Mouse (Mus musculus): ENCODE data around the gene Gm26965.
"Not testable (repeated sequence)": the region's sequence is repeated elsewhere in the genome, so short reads cannot be mapped to it uniquely, and the experiment has no call there.

Gene Gm26965

DNA sequence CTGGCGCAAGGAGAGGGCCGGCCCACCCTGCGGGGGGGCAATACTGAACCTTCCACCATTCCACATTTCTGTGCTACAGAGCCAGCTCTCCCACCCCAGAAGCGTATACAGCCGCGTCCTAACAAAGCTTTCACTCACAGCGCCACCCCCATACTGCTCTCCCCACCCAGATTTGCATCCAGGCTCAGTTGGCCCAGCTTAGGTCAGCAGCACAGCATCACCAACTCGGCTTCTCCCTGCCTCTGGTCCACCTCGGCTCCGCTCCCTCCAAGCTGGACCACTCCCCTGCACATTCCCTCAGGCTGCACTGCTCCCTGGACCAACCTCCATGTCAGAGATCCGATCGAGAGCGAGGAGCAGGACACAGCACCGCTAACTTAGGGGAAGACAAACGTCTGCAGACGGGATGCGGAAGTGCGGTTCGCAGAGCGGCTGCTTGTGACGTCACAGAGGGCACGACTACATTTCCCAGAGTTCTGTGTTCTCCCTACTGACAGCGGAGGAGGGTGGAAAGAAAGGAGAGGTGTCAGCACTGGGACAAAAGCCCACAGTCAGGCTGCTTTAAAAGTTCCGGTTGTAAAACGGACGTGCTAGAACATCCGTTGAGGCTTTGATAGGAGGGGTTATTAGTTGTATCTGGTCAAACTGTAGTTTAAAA is at the start of gene Gm26965, which contains the start of gene Zfp87:
Gene Gm26965, minus strand, starts transcription at position 399 of the 658 bp plus-strand sequence.
Gene Zfp87, minus strand, starts transcription at position 425 of the 658 bp plus-strand sequence.
- DNase-seq (ENCODE audit: low read depth, low spot score) = peak; percentile 81

DNA sequence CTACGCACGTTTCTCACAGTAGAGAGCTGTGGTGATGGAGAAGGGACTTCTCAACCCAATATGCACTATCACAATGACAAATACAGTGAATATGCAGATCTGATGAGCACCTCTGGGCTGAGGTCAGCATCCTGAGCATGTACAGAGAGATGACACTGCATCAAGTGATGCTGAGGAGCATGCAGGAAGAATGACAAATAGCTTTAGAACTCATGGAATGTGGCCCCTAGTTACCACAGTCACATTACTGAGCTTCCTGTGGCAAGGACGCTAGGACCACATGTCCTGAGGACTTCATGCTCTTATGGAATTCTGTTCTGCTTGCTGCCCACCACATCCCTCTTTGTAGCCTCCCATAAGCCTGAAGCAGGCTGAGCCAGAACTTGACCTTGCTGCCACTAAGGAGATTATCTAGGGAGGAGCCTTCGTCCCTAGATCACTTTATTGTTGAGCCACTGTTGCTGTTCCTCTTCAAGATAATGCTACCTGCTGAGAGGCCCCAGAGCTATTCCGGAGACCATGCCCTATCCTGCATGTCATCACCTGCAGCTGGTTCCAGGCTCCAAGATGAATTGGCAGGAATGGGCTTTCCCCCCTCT is 46.7 kb upstream of the Gm26965 start:
- DNase-seq (ENCODE audit: low read depth, low spot score) = no peak

DNA sequence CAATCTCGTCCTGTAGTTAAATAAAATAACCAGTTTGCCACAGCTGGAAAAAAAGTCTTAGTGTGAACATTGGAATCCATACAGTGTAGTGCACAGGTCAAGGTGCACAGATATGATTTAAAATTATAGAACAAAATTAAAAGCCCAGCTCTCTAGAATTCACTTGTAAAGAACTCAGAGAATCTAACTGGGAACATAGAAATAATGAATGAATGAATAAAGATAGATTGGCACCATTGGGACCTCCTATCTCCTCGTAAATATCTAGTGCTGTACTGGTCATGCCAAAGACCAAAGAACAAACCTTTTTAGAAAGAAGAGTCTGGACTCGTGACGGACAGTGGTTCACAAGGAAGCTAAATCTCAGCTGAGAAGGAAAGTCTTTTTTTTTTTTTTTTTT is 27.8 kb upstream of the Gm26965 start, which contains the start of gene Zfp748:
Gene Zfp748, minus strand, starts transcription at position 101 of the 400 bp plus-strand sequence.
- no peak for DNase-seq (ENCODE audit: low read depth, low spot score)

DNA sequence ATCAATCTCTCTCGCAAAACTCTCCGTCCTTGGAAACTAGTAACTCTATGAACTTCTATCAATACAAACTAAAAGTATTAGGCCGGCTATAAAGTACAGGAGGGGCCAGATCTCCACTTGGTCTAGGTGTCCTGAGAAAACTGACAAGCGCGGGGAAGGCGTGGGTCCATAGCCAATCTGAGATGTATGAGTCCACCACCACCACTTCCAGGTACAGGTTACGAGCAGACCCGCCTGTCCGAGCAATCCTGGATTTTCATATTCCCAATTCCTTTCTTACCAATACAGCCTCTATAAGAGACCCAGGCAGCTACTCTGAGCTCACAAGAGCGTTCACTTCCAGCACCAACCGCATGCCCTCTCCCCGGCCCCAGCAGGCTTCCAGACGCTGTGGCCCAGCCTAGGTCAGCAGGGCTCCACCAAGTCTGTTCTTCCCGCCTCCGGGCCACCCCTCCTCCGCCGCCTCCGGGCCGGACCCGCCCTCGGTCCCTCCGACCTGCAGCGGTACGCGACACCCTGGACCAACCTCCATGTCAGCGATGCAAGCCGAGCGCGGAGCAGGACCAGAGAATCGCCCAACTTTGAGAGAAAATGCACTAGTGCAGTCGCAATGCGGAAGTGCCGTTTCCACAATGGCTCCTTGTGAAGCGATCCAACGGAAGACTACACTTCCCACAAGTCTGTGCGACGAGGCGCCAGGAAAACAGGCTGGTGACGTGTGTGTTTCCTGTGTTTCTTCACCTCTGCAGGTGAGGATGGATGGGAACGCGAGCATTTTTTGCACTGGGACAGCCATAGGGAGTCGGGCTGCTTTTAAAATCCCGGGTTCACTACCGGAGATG is 26.8 kb upstream of the Gm26965 start:
- peak; percentile 69 for DNase-seq (ENCODE audit: low read depth, low spot score)

DNA sequence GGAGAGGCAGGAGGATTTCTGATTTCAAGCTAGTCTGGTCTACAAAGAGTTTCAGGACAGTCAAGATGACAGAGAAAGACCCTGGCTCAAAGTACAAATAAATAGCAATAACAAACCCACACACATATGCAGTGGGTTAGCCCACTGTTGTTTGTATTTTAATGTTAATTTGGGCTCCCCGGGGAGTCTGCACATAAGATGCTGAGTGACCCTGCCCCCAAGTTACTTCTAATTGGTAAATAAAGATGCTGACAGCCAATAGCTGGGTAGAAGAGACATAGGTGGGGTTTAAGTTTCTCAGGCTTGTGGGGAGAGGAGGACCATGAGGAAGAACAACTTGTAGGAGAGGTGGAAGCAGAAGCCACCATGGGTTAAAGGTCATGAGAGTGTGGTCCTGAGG is 20.0 kb upstream of the Gm26965 start:
- DNase-seq (ENCODE audit: low read depth, low spot score) = no peak

DNA sequence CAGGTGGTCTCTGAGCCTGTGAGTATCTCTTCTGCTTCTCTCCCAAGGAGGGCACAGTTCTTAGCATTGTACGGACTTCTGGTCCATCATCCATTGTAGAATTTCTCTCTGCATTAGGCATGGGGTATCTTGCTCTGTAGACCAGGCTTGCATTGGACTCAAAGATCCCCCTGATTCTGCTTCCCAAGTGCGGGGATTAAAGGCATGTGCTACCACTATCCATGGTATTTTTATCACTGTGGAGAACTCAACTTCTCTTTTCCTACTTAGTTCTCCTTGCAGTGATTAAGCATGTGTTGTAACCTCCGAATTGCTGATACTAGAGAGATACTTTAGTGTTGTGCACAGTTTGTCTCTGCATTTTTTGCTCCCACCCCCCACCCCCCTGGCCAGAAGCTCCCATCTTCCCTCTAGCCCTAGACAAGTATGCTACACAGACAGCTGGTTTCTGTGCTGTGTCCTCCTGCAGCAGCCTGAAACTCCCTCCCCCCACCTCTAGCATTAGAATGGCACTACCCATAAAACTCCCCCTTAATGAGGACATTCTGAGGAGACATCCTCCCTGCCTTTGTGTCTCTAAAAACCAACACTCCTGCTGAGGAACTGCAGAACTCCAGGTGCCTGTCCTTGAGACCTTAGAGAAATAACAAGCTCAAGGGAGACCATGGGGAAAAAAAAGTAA is 1.2 kb upstream of the Gm26965 start:
- DNase-seq (ENCODE audit: low read depth, low spot score) = no peak

DNA sequence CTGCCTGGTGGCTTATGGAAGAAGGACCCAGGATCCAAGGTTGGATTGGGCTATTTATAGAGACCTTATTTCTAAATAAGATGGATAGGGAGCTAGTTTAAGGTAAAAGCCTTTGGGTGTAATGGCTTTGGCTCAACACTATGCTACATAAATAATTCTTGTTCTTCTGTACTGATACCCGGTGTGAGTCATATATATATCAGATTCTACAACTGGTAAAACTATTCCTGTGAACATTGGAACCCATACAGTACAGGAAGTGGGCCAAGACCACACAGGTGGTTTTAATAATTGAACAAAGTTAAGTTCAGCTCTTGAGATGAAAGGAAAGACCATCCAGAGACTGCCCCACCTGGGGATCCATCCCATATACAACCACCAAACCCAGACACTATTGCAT is 25.0 kb downstream of the Gm26965 start:
- no peak for DNase-seq (ENCODE audit: low read depth, low spot score)

DNA sequence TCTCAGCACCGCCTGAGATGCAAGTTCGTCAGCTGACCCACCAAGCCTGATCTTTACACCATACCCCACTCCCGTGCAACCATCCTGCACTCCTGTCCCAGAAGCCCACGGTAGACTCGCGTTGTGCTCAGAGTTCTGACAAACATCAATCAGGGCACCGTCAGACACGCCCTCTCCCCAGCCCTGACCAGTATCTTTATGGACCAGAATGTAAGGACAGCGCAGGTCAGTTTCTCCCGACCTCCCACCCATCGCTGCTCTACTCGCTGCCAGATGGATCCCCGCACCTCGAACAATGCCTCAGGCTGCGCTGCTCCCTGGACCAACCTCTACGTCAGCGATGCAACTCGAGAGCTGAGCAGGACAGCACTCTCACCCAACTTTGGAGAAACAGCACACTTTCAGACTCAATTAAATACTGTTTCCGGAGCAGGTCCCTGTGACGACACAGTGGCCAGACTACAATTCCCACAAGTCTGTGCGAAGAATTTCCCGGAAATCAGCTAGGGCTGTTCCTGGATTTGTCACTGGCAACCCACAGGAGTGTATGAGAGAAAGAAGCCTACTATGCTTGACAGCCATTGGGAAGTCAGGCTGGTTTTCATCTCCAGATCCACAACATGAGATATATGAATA is 25.7 kb downstream of the Gm26965 start, which contains the start of gene Zfp58:
Gene Zfp58, minus strand, starts transcription at position 472 of the 636 bp plus-strand sequence.
- peak; percentile 62 for DNase-seq (ENCODE audit: low read depth, low spot score)

DNA sequence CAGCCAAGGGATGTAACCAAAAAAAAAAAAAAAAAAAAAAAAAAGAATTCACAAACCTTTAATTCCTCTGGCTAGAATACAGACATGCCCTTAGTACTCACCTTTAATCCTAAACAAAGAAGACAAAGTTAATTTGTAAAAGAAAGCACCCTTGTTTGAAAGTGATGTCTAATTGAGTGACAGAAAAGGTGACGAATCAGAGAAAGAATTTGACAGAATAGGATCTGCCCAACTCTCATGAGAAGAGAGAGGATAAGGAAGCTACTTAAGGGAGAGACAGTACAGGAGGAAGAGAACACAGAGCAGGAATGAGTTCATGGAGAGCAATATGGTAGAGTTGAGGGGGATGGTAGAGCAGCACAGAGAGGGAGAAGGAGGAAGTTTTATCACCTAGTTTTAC is 30.3 kb downstream of the Gm26965 start:
- no peak for DNase-seq (ENCODE audit: low read depth, low spot score)

DNA sequence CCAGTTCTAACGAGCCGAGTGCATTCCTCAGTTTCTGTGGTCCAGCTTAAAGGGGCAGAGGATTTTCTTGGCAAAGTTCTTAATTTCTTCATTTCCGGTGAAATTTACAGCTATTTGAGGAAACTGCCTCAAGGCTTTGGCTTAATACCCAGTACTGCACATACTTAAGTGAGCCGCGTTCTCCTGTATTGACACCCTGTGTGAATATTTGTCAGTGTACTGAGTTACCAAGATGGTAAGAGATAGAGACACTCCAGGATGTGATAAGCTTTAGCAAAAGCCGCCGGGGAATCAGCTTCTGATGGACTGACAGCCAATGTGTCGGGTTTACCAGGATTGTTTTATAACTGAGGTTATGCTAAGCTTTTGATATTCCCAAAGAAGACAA is 41.5 kb downstream of the Gm26965 start:
- no peak for DNase-seq (ENCODE audit: low read depth, low spot score)

DNA sequence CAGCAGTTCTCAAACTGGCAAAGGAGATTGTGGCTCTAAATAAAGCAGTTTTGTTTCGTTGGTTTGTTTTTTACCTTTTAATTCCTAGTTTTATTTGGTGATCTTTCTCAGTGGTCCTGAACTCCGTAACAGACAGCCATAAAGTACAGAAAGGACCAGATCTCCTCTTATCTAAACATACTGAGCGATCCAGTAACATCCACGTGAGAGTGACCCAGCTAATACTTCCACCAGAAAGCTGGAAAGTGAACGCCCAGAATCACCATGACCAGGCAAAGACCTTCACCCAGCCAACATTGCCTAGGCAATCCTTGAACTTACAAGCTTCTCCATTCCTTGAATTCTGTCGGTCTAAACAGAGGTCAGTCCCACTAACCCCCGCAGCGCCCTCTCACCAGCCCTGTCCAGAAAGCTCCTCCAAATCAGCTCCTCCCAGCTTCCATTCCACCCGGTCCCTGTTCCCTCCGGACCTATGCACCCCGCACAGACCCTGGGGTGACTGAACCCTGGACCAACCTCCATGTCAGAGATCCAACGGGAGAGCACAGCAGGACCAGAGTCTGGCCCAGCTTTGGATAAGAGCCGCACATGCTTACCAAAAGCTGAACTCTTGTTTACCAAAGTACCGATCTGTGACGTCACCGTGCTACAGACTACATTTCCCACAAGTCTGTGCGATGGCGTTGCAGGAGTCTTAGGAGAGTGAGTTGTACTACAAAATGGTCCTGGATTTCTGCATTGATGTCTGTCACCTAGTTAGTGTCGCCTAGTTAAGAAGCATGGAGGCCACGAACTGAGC is 42.1 kb downstream of the Gm26965 start, which contains the start of gene Zfp874b:
Gene Zfp874b, minus strand, starts transcription at position 634 of the 799 bp plus-strand sequence.
- DNase-seq (ENCODE audit: low read depth, low spot score) = peak; percentile 82

DNA sequence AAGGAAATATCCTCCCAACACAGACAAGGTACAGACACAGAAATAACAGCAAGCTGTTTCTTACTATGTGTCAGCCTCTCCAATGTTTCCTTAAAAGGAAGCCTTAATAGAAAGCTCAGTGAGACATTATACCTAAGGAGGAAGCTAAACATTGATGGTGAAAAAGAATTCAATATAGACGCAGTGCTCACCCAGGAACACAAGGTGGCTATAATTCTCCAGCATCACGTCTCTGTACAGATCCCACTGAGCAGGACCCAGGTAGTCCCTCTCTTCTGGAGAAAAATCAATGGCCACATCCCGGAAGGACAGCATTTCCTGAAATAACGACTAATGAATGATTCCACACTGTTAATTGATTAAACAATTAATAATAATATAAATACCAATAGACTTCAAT is 44.4 kb downstream of the Gm26965 start:
- DNase-seq (ENCODE audit: low read depth, low spot score) = no peak

DNA sequence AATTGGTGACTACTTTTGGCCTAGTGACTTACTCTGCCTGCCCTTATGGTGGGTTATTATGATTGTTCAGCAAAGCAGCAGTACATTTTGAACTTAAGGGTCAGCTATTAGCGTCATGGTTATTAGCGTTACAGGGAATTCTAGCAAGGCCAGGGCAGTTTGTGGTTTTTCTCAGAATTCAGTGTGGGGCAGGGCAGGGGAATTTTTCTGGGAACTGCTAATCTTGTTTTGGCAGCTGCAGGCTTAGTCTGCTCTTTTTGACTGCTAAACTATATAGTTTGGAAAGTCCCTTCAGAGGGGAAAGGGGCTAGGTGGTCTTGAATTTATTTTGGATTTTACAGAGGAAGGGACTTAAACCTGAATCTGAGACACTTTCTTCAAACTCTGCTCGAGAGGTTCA is 56.7 kb downstream of the Gm26965 start:
- no peak for DNase-seq (ENCODE audit: low read depth, low spot score)

DNA sequence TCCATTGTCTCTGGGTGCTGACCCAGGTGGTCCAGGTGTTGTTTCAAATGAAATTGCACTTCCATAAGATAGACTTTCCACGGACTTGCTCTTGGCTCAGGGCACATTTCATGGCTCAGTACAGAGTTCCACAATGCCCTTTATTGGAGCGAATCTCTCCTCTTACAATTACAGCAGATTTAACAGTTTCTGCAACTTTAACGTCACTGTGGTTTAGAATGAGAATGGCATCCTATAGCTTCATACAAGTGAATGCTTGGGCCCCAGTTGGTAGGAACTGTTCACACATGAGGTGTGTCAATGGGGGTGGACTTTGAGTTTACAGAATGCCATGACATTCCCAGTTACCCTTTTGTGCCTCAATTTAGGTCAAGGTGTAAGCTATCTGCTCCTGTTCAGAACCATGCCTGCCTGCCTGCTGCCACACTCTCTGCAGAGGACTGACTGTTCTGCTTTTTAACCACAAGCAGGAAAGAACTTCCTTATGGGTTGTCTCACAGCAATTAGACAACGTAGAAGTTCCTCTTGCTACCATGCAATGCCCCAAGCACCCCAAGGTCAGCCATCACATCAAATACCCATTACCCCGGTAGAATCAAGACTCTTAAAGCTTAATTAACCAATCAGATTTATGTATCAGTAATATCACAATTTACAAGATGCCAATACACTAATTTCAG is 62.3 kb downstream of the Gm26965 start:
- not testable (repeated sequence) for DNase-seq (ENCODE audit: low read depth, low spot score)

DNA sequence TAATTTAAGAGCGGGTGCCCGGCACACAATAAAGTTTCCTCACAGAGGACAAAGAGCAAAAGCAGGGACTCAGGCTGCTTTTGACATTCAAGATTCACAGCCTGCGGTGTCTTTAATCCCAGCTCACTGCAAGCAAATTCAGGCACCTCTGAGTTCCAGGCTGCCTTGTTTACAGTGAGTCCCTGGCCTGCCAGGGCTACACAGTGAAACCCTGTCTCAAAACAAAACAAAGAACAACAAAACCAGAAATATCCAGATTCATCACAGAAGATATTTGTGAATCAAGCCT is 74.0 kb downstream of the Gm26965 start:
- DNase-seq (ENCODE audit: low read depth, low spot score) = no peak

DNA sequence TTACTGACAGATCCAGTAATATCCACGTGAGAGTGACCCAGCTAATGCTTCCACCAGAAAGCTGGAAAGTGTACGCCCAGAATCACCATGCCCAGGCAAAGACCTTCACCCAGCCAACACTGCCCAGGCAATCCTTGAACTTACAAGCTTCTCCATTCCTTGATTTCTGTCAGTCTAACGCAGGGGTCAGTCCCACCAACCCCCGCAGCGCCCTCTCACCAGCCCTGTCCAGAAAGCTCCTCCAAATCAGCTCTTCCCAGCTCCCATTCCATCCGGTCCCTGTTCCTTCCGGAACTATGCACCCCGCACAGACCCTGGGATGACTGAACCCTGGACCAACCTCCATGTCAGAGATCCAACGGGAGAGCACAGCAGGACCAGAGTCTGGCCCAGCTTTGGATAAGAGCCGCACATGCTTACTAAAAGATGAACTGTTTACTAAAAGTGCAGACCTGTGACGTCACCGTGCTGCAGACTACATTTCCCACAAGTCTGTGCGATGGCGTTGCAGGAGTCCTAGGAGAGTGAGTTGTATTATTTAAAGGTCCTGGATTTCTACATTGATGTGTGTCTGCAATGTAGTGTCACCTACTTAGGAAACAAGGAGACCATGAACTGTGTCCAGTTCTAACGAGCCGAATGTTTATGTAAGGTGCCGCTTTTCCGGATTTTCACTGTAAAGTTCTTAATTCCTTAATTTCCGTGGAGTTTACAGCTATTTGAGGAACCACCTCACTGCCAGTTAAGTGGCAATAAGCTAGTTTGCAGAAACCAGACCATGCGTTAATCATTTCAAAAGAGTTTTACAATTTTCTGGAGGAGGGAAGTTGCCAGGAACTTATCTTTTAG is 74.6 kb downstream of the Gm26965 start, which contains the start of gene Zfp874a:
Gene Zfp874a, minus strand, starts transcription at position 453 of the 849 bp plus-strand sequence.
- peak; percentile 73 for DNase-seq (ENCODE audit: low read depth, low spot score)
